12 mouse cellular contexts compared by ENCODE assay signal in genomic region chr4:84172841-84173240, GRCm38 (mm10).
DNase-seq lines count a peak whose midpoint lies in the region; ATAC-seq and TF ChIP-seq lines count a peak whose summit lies in the region.
"Had no signal": no experiment of that assay in that cellular context is flagged by ENCODE, and none has a peak within 500 bp of the region (broad histone marks: within the 10 kb centered on the region; RNA-seq: fewer than 3 reads in every experiment).

No protein-coding gene starts in this region.

- 42% methylated on average over 6 of the region's 6 CpGs for WGBS in lung, embryonic 14.5 days
- WGBS in forebrain, embryonic 12.5 days, result 19% methylated on average over 6 of the region's 6 CpGs
- WGBS in stomach, embryonic 16.5 days, result 47% methylated on average over 6 of the region's 6 CpGs

- H3K9ac ChIP-seq in lung, embryonic 14.5 days, result no peak overlapping the region
- no peak overlapping the region for H3K9ac ChIP-seq in forebrain, embryonic 12.5 days
- no peak overlapping the region for H3K9ac ChIP-seq in stomach, embryonic 16.5 days (ENCODE audit: low read length)
- H3K9ac ChIP-seq: liver, embryonic 15.5 days had no signal

- H3K4me2 ChIP-seq in lung, embryonic 14.5 days, result no peak overlapping the region
- H3K4me2 ChIP-seq in forebrain, embryonic 12.5 days, result no peak overlapping the region
- no peak overlapping the region for H3K4me2 ChIP-seq in stomach, embryonic 16.5 days (ENCODE audit: low read depth, low read length)
- H3K4me2 ChIP-seq: liver, embryonic 15.5 days had no signal

- H3K27me3 ChIP-seq in lung, embryonic 14.5 days (ENCODE audit: insufficient read depth, low read length), result no peaks in the 10 kb centered on the region
- H3K27me3 ChIP-seq in forebrain, embryonic 12.5 days, result peaks cover 6% of the 10 kb centered on the region; the same call in 1 of the 2 replicates
- H3K27me3 ChIP-seq in stomach, embryonic 16.5 days (ENCODE audit: control insufficient read depth, insufficient read depth, low read length), result no peaks in the 10 kb centered on the region
- H3K27me3 ChIP-seq: CH12.LX; liver, embryonic 15.5 days had no signal

- ATAC-seq in lung, embryonic 14.5 days (ENCODE audit: insufficient read depth), result no peak
- peak; percentile 77 for ATAC-seq in forebrain, embryonic 12.5 days (ENCODE audit: low FRiP score)
- peak; percentile 37; the same call in 1 of the 2 replicates for ATAC-seq in stomach, embryonic 16.5 days (ENCODE audit: insufficient read depth, low FRiP score)

- no peak overlapping the region for H3K27ac ChIP-seq in lung, embryonic 14.5 days (ENCODE audit: low read depth)
- H3K27ac ChIP-seq in forebrain, embryonic 12.5 days, result no peak overlapping the region
- H3K27ac ChIP-seq in stomach, embryonic 16.5 days (ENCODE audit: low read length), result peak overlapping the region; percentile 32; the same call in 1 of the 2 replicates
- H3K27ac ChIP-seq: liver, embryonic 15.5 days had no signal

- H3K4me1 ChIP-seq in lung, embryonic 14.5 days (ENCODE audit: insufficient read depth), result peaks cover 4% of the 10 kb centered on the region; the same call in 1 of the 2 replicates
- peaks cover 21% of the 10 kb centered on the region for H3K4me1 ChIP-seq in forebrain, embryonic 12.5 days
- peaks cover 7% of the 10 kb centered on the region; the same call in 1 of the 2 replicates for H3K4me1 ChIP-seq in stomach, embryonic 16.5 days (ENCODE audit: control insufficient read depth, insufficient read depth, low read length)
- H3K4me1 ChIP-seq: liver, embryonic 15.5 days had no signal

- no peak overlapping the region for H3K4me3 ChIP-seq in lung, embryonic 14.5 days (ENCODE audit: low read depth, low read length)
- no peak overlapping the region for H3K4me3 ChIP-seq in forebrain, embryonic 12.5 days (replicated peaks)
- no peak overlapping the region for H3K4me3 ChIP-seq in stomach, embryonic 16.5 days (replicated peaks; ENCODE audit: low read length)
- H3K4me3 ChIP-seq: liver, embryonic 15.5 days had no signal

- TF ChIP-seq CTCF in lung, embryonic 14.5 days (IDR thresholded peaks at IDR 0.05; ENCODE audit: low read depth), result no peak

- H3K9me3 ChIP-seq in lung, embryonic 14.5 days (ENCODE audit: low read depth, low read length), result no peaks in the 10 kb centered on the region
- H3K9me3 ChIP-seq in forebrain, embryonic 12.5 days, result no peaks in the 10 kb centered on the region
- H3K9me3 ChIP-seq in stomach, embryonic 16.5 days (replicated peaks; ENCODE audit: control insufficient read depth, low read length), result no peaks in the 10 kb centered on the region
- H3K9me3 ChIP-seq: liver, embryonic 15.5 days had no signal

- H3K36me3 ChIP-seq in lung, embryonic 14.5 days (ENCODE audit: insufficient read depth), result no peaks in the 10 kb centered on the region
- no peaks in the 10 kb centered on the region for H3K36me3 ChIP-seq in forebrain, embryonic 12.5 days (replicated peaks)
- H3K36me3 ChIP-seq in stomach, embryonic 16.5 days (ENCODE audit: control insufficient read depth, insufficient read depth, low read length), result no peaks in the 10 kb centered on the region
- H3K36me3 ChIP-seq: liver, embryonic 15.5 days had no signal

- peak; percentile 39 for DNase-seq in lung, embryonic 14.5 days
- no peak for DNase-seq in lung, postnatal 4 days
- DNase-seq in mesoderm, embryonic 11.5 days (ENCODE audit: low read depth, low spot score), result peak; percentile 71
- DNase-seq in MN1 (ENCODE audit: low spot score) (no peak), liver (no peak)
- DNase-seq in thymus, postnatal 0 days (ENCODE audit: low spot score), result no peak
- DNase-seq: right cerebral cortex, adult 18-20 months; thymus, adult 2 months had no signal

Comparison
In these comparisons a context has a peak if more than half of its experiments do, and no peak if none do; other contexts are left out.
1. DNase-seq: peak in lung, embryonic 14.5 days (single experiment) and mesoderm, embryonic 11.5 days (single experiment); none in lung, postnatal 4 days (0 of 2), MN1 (single experiment), liver (single experiment) and thymus, postnatal 0 days (single experiment).